Comparison of ENCODE assay signal across 24 mouse cellular contexts in the genomic region with DNA sequence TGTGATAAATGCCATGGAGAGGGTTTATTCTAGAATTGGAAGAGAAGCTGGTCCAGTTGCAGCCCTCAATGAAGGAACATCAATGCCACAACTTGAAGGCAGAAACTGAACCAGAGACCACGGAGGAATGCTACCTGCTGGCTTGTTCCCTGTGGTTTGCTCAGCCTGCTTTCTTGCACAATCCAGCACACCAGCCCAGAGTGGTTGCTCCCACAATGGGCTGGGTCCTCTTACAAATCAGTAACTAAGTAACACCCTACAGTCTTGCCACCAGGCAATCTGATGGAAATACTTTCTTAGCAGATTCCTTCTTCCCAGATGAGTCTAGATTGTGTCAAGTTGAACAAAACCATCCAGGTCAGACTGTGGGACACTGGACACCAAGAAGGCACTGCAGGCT. TPM values are rescaled to one million over a fixed set of nuclear protein-coding genes. Genes with fewer than 3 reads are reported as not detected.
DNase-seq lines count a peak whose midpoint lies in the region; ATAC-seq and TF ChIP-seq lines count a peak whose summit lies in the region.
"Had no signal": no experiment of that assay in that cellular context is flagged by ENCODE, and none has a peak within 500 bp of the region (broad histone marks: within the 10 kb centered on the region; RNA-seq: fewer than 3 reads in every experiment).

No protein-coding gene starts in this region.

- H3K36me3 ChIP-seq in liver, embryonic 16.5 days (ENCODE audit: control insufficient read depth, insufficient read depth) = no peaks in the 10 kb centered on the region
- no peaks in the 10 kb centered on the region for H3K36me3 ChIP-seq in C2C12 (ENCODE audit: control insufficient read depth, insufficient read depth)
- H3K36me3 ChIP-seq in stomach, postnatal 0 days (ENCODE audit: control insufficient read depth, insufficient read depth, low read length) = no peaks in the 10 kb centered on the region
- H3K36me3 ChIP-seq: embryonic facial prominence, embryonic 12.5 days; hindbrain, embryonic 13.5 days; lung, embryonic 15.5 days; neural tube, embryonic 12.5 days had no signal

- no peak overlapping the region for H3K27ac ChIP-seq in liver, embryonic 16.5 days (ENCODE audit: low read length)
- H3K27ac ChIP-seq in stomach, postnatal 0 days (replicated peaks) = 0 out of 2 replicates have a peak overlapping the region, but pooled peaks have one; percentile 30
- H3K27ac ChIP-seq: embryonic facial prominence, embryonic 12.5 days; hindbrain, embryonic 13.5 days; left cerebral cortex, adult 2 months; lung, embryonic 15.5 days; neural tube, embryonic 12.5 days had no signal

- peaks cover 6% of the 10 kb centered on the region for H3K4me1 ChIP-seq in liver, embryonic 16.5 days (ENCODE audit: control insufficient read depth, low read depth, low read length)
- peaks cover 11% of the 10 kb centered on the region for H3K4me1 ChIP-seq in stomach, postnatal 0 days (replicated peaks; ENCODE audit: control insufficient read depth, insufficient read depth)

- no peaks in the 10 kb centered on the region for H3K79me3 ChIP-seq in C2C12 (ENCODE audit: low read depth)

- no peaks in the 10 kb centered on the region for H3K9me3 ChIP-seq in liver, embryonic 16.5 days (replicated peaks; ENCODE audit: control insufficient read depth, low read length)
- no peaks in the 10 kb centered on the region for H3K9me3 ChIP-seq in stomach, postnatal 0 days (ENCODE audit: control insufficient read depth, low read length)
- H3K9me3 ChIP-seq: embryonic facial prominence, embryonic 12.5 days; hindbrain, embryonic 13.5 days; lung, embryonic 15.5 days; neural tube, embryonic 12.5 days had no signal

- peak; percentile 63 for ATAC-seq in liver, embryonic 16.5 days (ENCODE audit: low read depth)
- no peak for ATAC-seq in stomach, postnatal 0 days (ENCODE audit: low FRiP score, low TSS enrichment)
- ATAC-seq: Patski had no signal

- H3ac ChIP-seq in C2C12 (ENCODE audit: control insufficient read depth, insufficient read length, low read depth) = no peak overlapping the region

- H3K27me3 ChIP-seq in liver, embryonic 16.5 days (ENCODE audit: control insufficient read depth, insufficient read depth, low read depth, low read length) = no peaks in the 10 kb centered on the region
- H3K27me3 ChIP-seq in C2C12 (ENCODE audit: control insufficient read depth, insufficient read depth, insufficient read length) = no peaks in the 10 kb centered on the region
- no peaks in the 10 kb centered on the region for H3K27me3 ChIP-seq in stomach, postnatal 0 days (ENCODE audit: control insufficient read depth, insufficient read depth, low read length)
- H3K27me3 ChIP-seq: embryonic facial prominence, embryonic 12.5 days; hindbrain, embryonic 13.5 days; lung, embryonic 15.5 days; neural tube, embryonic 12.5 days; Patski had no signal

- no peak overlapping the region for H3K9ac ChIP-seq in liver, embryonic 16.5 days (ENCODE audit: low read depth, low read length)
- H3K9ac ChIP-seq in stomach, postnatal 0 days (ENCODE audit: low read length) = no peak overlapping the region
- H3K9ac ChIP-seq: embryonic facial prominence, embryonic 12.5 days; hindbrain, embryonic 13.5 days; lung, embryonic 15.5 days; neural tube, embryonic 12.5 days had no signal

- DNase-seq in kidney, adult 11 months = peak; percentile 39
- no peak for DNase-seq in kidney, adult 8-10 months
- DNase-seq in liver = no peak
- no peak for DNase-seq in stomach, postnatal 0 days (ENCODE audit: low spot score)
- no peak for DNase-seq in urinary bladder, postnatal 25 days (ENCODE audit: low spot score)
- DNase-seq: adrenal gland, adult 8-10 months; cerebellum, adult 11-12 months; cerebellum, postnatal 10 days; gastrocnemius, postnatal 36 days; heart, postnatal 36 days; midbrain, embryonic 14.5 days; right cerebral cortex, postnatal 14 days; thymus, postnatal 14 days had no signal

- TF ChIP-seq EP300 in stomach, postnatal 0 days (optimal IDR thresholded peaks at IDR 0.05) = no peak

- H3K79me2 ChIP-seq in C2C12 (ENCODE audit: control insufficient read depth, insufficient read depth) = no peaks in the 10 kb centered on the region

- WGBS in liver, embryonic 16.5 days (ENCODE audit: insufficient replicate concordance) = 17% methylated on average over 1 of the region's 1 CpGs
- 43% methylated on average over 1 of the region's 1 CpGs for WGBS in stomach, postnatal 0 days

- no peak overlapping the region for H3K4me2 ChIP-seq in liver, embryonic 16.5 days (ENCODE audit: low read depth, low read length)
- H3K4me2 ChIP-seq in stomach, postnatal 0 days (replicated peaks; ENCODE audit: low read depth) = no peak overlapping the region
- H3K4me2 ChIP-seq: embryonic facial prominence, embryonic 12.5 days; hindbrain, embryonic 13.5 days; lung, embryonic 15.5 days; neural tube, embryonic 12.5 days had no signal

- no peak for TF ChIP-seq CTCF in C2C12 (IDR thresholded peaks at IDR 0.05; ENCODE audit: control insufficient read depth, insufficient read depth, insufficient read length)
- no peak for TF ChIP-seq CTCF in stomach, postnatal 0 days (IDR thresholded peaks at IDR 0.05; ENCODE audit: low read depth)

- no peak overlapping the region for H3K4me3 ChIP-seq in liver, embryonic 16.5 days (ENCODE audit: low read depth, low read length)
- no peak overlapping the region for H3K4me3 ChIP-seq in C2C12 (ENCODE audit: insufficient read depth, poor library complexity, severe bottlenecking)
- H3K4me3 ChIP-seq in stomach, postnatal 0 days (ENCODE audit: low read depth, low read length) = no peak overlapping the region
- H3K4me3 ChIP-seq: embryonic facial prominence, embryonic 12.5 days; hindbrain, embryonic 13.5 days; left cerebral cortex, adult 2 months; lung, embryonic 15.5 days; neural tube, embryonic 12.5 days had no signal

TF ChIP-seq in C2C12, 6 proteins besides CTCF, POLR2A, EP300 and RAD21:
- TF ChIP-seq CEBPB (IDR thresholded peaks at IDR 0.05; ENCODE audit: low read depth) (peak; percentile 13), MAX (IDR thresholded peaks at IDR 0.05) (no peak), FOSL1 (IDR thresholded peaks at IDR 0.05; ENCODE audit: insufficient read depth, low read length, poor library complexity, severe bottlenecking) (no peak)

RNA-seq across cellular contexts. Expression of a gene that starts 12.0 kb away (rescaled TPM):
- not detected in 2 replicates for polyA plus RNA-seq in liver, embryonic 16.5 days (2015; fragmentation: Nextera tagmentation; extraction: Ambion mirVana)
- polyA plus RNA-seq in C2C12 (2012; fragmentation: generic; extraction: Trizol) = not detected
- 0.12 and 0.24 TPM in 2 replicates for polyA plus RNA-seq in stomach, postnatal 0 days (2015; fragmentation: Nextera tagmentation; extraction: Ambion mirVana)
- polyA plus RNA-seq: forebrain, embryonic 11.5 days; heart, embryonic 14.5 days; hindbrain, embryonic 13.5 days; kidney, embryonic 14.5 days; lung, embryonic 15.5 days; midbrain, embryonic 14.5 days; neural tube, embryonic 12.5 days; Patski had no signal

RNA-seq across cellular contexts. Expression of a gene that starts 30.9 kb away (rescaled TPM):
- polyA plus RNA-seq in liver, embryonic 16.5 days (2015; fragmentation: Nextera tagmentation; extraction: Ambion mirVana) = 126 and 129 TPM in 2 replicates
- polyA plus RNA-seq in C2C12 (2012; fragmentation: generic; extraction: Trizol) = 283 TPM
- 155 and 161 TPM in 2 replicates for polyA plus RNA-seq in stomach, postnatal 0 days (2015; fragmentation: Nextera tagmentation; extraction: Ambion mirVana)

RNA-seq across cellular contexts. Expression of a gene that starts 52.6 kb away (rescaled TPM):
- 59.8 and 69.0 TPM in 2 replicates for polyA plus RNA-seq in liver, embryonic 16.5 days (2015; fragmentation: Nextera tagmentation; extraction: Ambion mirVana)
- polyA plus RNA-seq in C2C12 (2012; fragmentation: generic; extraction: Trizol) = 0.25 TPM
- 0.83 and 1.2 TPM in 2 replicates for polyA plus RNA-seq in stomach, postnatal 0 days (2015; fragmentation: Nextera tagmentation; extraction: Ambion mirVana)

Comparison
In these comparisons a context has a peak if more than half of its experiments do, and no peak if none do; other contexts are left out.
1. RNA of a gene that starts 52.6 kb away (polyA plus RNA-seq): 59.8 to 69.0 TPM in liver, embryonic 16.5 days; 0.83 to 1.2 TPM in stomach, postnatal 0 days and 0.25 TPM in C2C12 (single experiment); every median in the first group is over 10 times any median in the second.